Mouse (Mus musculus) testis, adult 2 months (tissue): Measurements from ENCODE around the gene Parp3. TPM values are rescaled to one million over a fixed set of nuclear protein-coding genes. Genes with fewer than 3 reads are reported as not detected.
A peak's percentile ranks its signal among the peaks of the same experiment; 100 is the strongest.

Experiments
- H3K27ac ChIP-seq: fragments of 200-500 bp; 2 replicates; pipeline ENCODE4 v1.5.1; 2012; ENCODE audit warnings: low read depth, low read length; ENCODE audit not compliant: control insufficient read depth, insufficient read depth
- H3K27me3 ChIP-seq: fragments of 200-500 bp; 2 replicates; pipeline ENCODE4 v1.6.1; 2012; ENCODE audit warnings: mild to moderate bottlenecking, low read length, moderate library complexity; ENCODE audit not compliant: control insufficient read depth, insufficient read depth
- H3K36me3 ChIP-seq: fragments of 200-500 bp; 2 replicates; pipeline ENCODE4 v1.6.1; 2012; ENCODE audit warnings: mild to moderate bottlenecking, low read length; ENCODE audit not compliant: control insufficient read depth, insufficient read depth
- H3K4me1 ChIP-seq: fragments of 200-500 bp; 2 replicates; pipeline ENCODE4 v1.6.1; 2012; ENCODE audit warnings: low read length; ENCODE audit not compliant: control insufficient read depth, insufficient read depth
- H3K4me3 ChIP-seq: fragments of 200-500 bp; 2 replicates; pipeline ENCODE4 v1.5.1; 2012; ENCODE audit warnings: low read depth, mild to moderate bottlenecking, low read length, moderate library complexity, mixed read lengths; ENCODE audit not compliant: control insufficient read depth
- CTCF ChIP-seq: fragments of 200-500 bp; IDR thresholded peaks from 2 replicates; pipeline ENCODE4 v1.5.1; 2012; ENCODE audit warnings: low read depth, mild to moderate bottlenecking, inconsistent platforms, low read length, moderate library complexity; ENCODE audit not compliant: control insufficient read depth, insufficient read depth, insufficient replicate concordance
- POLR2A ChIP-seq: fragments of 200-500 bp; IDR thresholded peaks from 2 replicates; pipeline ENCODE4 v1.6.1; 2012; ENCODE audit warnings: low read depth, mild to moderate bottlenecking, inconsistent platforms, low read length, moderate library complexity; ENCODE audit not compliant: control insufficient read depth
- polyA plus RNA-seq: library from polyadenylated mRNA; depleted of rRNA; stranded (reverse); fragments of >200 nt; gene quantifications from 2 replicates; pipeline ENCODE4 v1.2.3, GENCODE M21; 2012

The Parp3 gene
- polyA plus RNA-seq, 1 experiment = 2.9 TPM

GRCm38 (mm10) chr9:106456325-106457162, 20.2 kb downstream of the Parp3 start:
- peaks cover 20% of the 10 kb centered on the region for H3K4me1 ChIP-seq
- TF ChIP-seq POLR2A (no peak), CTCF (no peak)
- no peak overlapping the region for H3K4me3 ChIP-seq
- H3K36me3 ChIP-seq = no peaks in the 10 kb centered on the region
- no peak overlapping the region for H3K27ac ChIP-seq
- H3K27me3 ChIP-seq = no peaks in the 10 kb centered on the region

- H3K27me3 ChIP-seq = no peaks in the 10 kb centered on the region
- no peak overlapping the region for H3K27ac ChIP-seq
- TF ChIP-seq CTCF (no peak), POLR2A (no peak)
- peaks cover 22% of the 10 kb centered on the region for H3K4me1 ChIP-seq
- H3K4me3 ChIP-seq = peak overlapping the region; percentile 66
- H3K36me3 ChIP-seq = no peaks in the 10 kb centered on the region
Observed at GRCm38 (mm10) chr9:106454888-106455681, 21.7 kb downstream of the Parp3 start.

- TF ChIP-seq POLR2A (no peak), CTCF (no peak)
- Histone ChIP-seq H3K27me3 (no peaks in the 10 kb centered on the region), H3K4me3 (peak overlapping the region; percentile 66), H3K36me3 (no peaks in the 10 kb centered on the region), H3K27ac (no peak overlapping the region), H3K4me1 (peaks cover 22% of the 10 kb centered on the region)
Observed at GRCm38 (mm10) chr9:106454071-106454761, 22.5 kb downstream of the Parp3 start.

- Histone ChIP-seq H3K4me1 (peaks cover 26% of the 10 kb centered on the region), H3K27me3 (no peaks in the 10 kb centered on the region), H3K36me3 (no peaks in the 10 kb centered on the region), H3K4me3 (peak within 1 kb of the TSS; percentile 89), H3K27ac (0 out of 2 replicates have a peak within 1 kb of the TSS, but pooled peaks have one; percentile 12)
- TF ChIP-seq POLR2A (no peak), CTCF (no peak)
Observed at GRCm38 (mm10) chr9:106453271-106454070, 23.3 kb downstream of the Parp3 start, which contains the start of gene Pcbp4. Gene Pcbp4, plus strand, starts transcription at chr9:106453291.

GRCm38 (mm10) chr9:106452821-106453220, 23.9 kb downstream of the Parp3 start:
- Histone ChIP-seq H3K4me1 (peaks cover 32% of the 10 kb centered on the region), H3K27ac (no peak overlapping the region), H3K4me3 (peak overlapping the region; percentile 89), H3K36me3 (no peaks in the 10 kb centered on the region), H3K27me3 (no peaks in the 10 kb centered on the region)
- no peak for TF ChIP-seq CTCF
- TF ChIP-seq POLR2A = no peak

GRCm38 (mm10) chr9:106452351-106452750, 24.4 kb downstream of the Parp3 start:
- Histone ChIP-seq H3K36me3 (no peaks in the 10 kb centered on the region), H3K4me3 (peak overlapping the region; percentile 89), H3K4me1 (peaks cover 36% of the 10 kb centered on the region), H3K27me3 (no peaks in the 10 kb centered on the region), H3K27ac (no peak overlapping the region)
- TF ChIP-seq POLR2A = no peak
- no peak for TF ChIP-seq CTCF

GRCm38 (mm10) chr9:106451899-106452298, 24.9 kb downstream of the Parp3 start:
- Histone ChIP-seq H3K4me1 (peaks cover 36% of the 10 kb centered on the region), H3K27ac (no peak overlapping the region), H3K36me3 (no peaks in the 10 kb centered on the region), H3K4me3 (no peak overlapping the region), H3K27me3 (no peaks in the 10 kb centered on the region)
- no peak for TF ChIP-seq POLR2A
- TF ChIP-seq CTCF = no peak
